Mouse (Mus musculus): ENCODE results near the gene Pgs1.

DNA sequence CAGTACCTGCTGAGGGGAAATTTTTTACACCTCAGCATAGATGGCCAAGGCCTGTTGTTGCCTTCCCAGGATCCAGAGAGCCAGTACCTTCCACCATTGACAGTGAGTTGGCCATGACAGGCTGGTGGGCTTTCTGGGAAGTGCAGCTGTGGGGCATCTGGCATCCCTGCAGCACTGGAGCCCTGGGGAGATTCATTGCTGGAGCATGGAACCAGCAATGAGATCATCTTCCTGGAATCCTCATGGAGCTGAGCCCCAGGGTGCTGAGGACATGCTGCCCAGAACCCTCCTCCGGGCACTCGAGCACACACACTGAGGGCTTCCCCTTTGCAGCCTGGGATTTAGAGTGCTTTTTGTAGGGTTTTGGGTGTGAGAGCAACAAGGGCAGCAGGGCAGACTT is 9.2 kb downstream of the Pgs1 start:
- TF ChIP-seq CTCF (conservative IDR thresholded peaks at IDR 0.05; ENCODE audit: low read length) (no peak), POU5F1 (IDR thresholded peaks at IDR 0.05; ENCODE audit: borderline replicate concordance, low read length) (no peak), NANOG (IDR thresholded peaks at IDR 0.05; ENCODE audit: borderline replicate concordance, low read length) (no peak)

All from E14TG2a.4 (cell line).